Mouse (Mus musculus) CD4-positive naive resting alpha-beta T cell, adult 76 days (primary cell): ENCODE data around the gene Timm22. TPM values are rescaled to one million over a fixed set of nuclear protein-coding genes. Genes with fewer than 3 reads are reported as not detected.

ENCODE experiments used
- total RNA-seq: library from RNA; stranded (reverse); gene quantifications from one replicate; pipeline ENCODE4 v1.2.4, GENCODE M21; 2023

Gene Timm22
- total RNA-seq, result 14.7 TPM

GRCm38 (mm10) chr11:76406702-76407583 lies at the start of gene Timm22:
Timm22 (plus strand) TSS chr11:76406952.

GRCm38 (mm10) chr11:76398798-76399586 lies 7.8 kb upstream of the Timm22 start, which contains the start of gene Nxn:
Nxn (minus strand) TSS chr11:76399140.

Other genes starting within 250 kb of the Timm22 start
- 59.5 TPM for gene Vps53, start 227.3 kb upstream of the Timm22 start, total RNA-seq
- gene Fam57a, start 227.3 kb upstream of the Timm22 start, total RNA-seq, result 3.7 TPM
- not detected for gene Dbil5, start 189.3 kb upstream of the Timm22 start, total RNA-seq
- gene Gemin4, start 189.3 kb upstream of the Timm22 start, total RNA-seq, result 4.7 TPM
- gene Mrm3, start 163.2 kb upstream of the Timm22 start, total RNA-seq, result 13.3 TPM
- 14.7 TPM for gene Glod4, start 163.2 kb upstream of the Timm22 start, total RNA-seq
- 7.4 TPM for gene Nxn, start 7.8 kb upstream of the Timm22 start, total RNA-seq
- 52.2 TPM for gene Abr, start 215.4 kb downstream of the Timm22 start, total RNA-seq